Mouse (Mus musculus) erythroblast, embryonic 14.5 days (primary cell): Measurements from ENCODE around the gene Cc2d2b. TPM values are rescaled to one million over a fixed set of nuclear protein-coding genes. Genes with fewer than 3 reads are reported as not detected.

Experiments used
- H3K27me3 ChIP-seq: 2 replicates; pipeline ENCODE4 v1.6.1; 2012; ENCODE audit warnings: inconsistent platforms; ENCODE audit not compliant: control insufficient read depth
- H3K36me3 ChIP-seq: 2 replicates; pipeline ENCODE4 v1.6.1; 2012; ENCODE audit warnings: mild to moderate bottlenecking, inconsistent platforms; ENCODE audit not compliant: control insufficient read depth
- H3K4me1 ChIP-seq: 2 replicates; pipeline ENCODE4 v1.6.1; 2012; ENCODE audit warnings: inconsistent platforms; ENCODE audit not compliant: control insufficient read depth
- H3K4me3 ChIP-seq: replicated peaks from 2 replicates; pipeline ENCODE3; 2012; ENCODE audit warnings: moderate library complexity, mild to moderate bottlenecking, inconsistent platforms
- H3K9me3 ChIP-seq: 2 replicates; pipeline ENCODE4 v1.6.1; 2012; ENCODE audit warnings: low read length, inconsistent platforms, mixed read lengths; ENCODE audit not compliant: control insufficient read depth
- GATA1 ChIP-seq: IDR thresholded peaks from 2 replicates; pipeline ENCODE4 v1.6.1; 2012; ENCODE audit warnings: low read length, inconsistent platforms, mixed read lengths
- TAL1 ChIP-seq: IDR thresholded peaks from 3 replicates; pipeline ENCODE4 v1.6.1; 2012; ENCODE audit warnings: low read length, inconsistent platforms, mixed read lengths
- polyA plus RNA-seq: library from polyadenylated mRNA; stranded (reverse); fragments of >175 nt; gene quantifications from 2 replicates; pipeline ENCODE4 v1.2.3, GENCODE M21; 2012

Gene Cc2d2b
- polyA plus RNA-seq, 1 experiment: not detected

- Histone ChIP-seq H3K9me3 (no peaks in the 10 kb centered on the region), H3K36me3 (no peaks in the 10 kb centered on the region), H3K4me1 (no peaks in the 10 kb centered on the region), H3K27me3 (no peaks in the 10 kb centered on the region), H3K4me3 (no peak overlapping the region)
- TF ChIP-seq GATA1 (no peak), TAL1 (no peak)
Observed at GRCm38 (mm10) chr19:40723516-40723915, 25.0 kb upstream of the Cc2d2b start.

GRCm38 (mm10) chr19:40726148-40726547 is 22.4 kb upstream of the Cc2d2b start:
- Histone ChIP-seq H3K4me3 (no peak overlapping the region), H3K27me3 (no peaks in the 10 kb centered on the region), H3K36me3 (no peaks in the 10 kb centered on the region), H3K4me1 (no peaks in the 10 kb centered on the region), H3K9me3 (no peaks in the 10 kb centered on the region)
- TF ChIP-seq GATA1: no peak
- TF ChIP-seq TAL1: no peak

DNA sequence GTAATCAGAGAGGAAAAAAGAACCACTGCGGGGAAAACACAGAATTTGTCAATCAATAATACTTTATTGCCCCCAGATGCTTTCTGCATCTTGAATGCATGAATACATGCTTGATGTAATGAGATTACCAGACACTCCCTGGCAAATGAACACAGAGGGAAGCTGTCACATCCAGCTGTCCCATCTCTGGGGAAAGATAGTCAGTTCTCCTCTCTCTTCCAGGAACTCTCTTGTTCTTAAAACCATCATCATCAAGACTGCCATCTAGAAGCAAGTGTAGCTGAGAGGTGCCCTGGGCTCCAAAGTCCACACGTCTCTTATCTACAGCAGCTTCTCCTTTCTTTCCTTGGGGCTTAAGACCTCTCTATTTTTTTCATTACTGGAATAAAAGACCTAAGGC is 21.9 kb upstream of the Cc2d2b start:
- TF ChIP-seq GATA1: no peak
- no peak for TF ChIP-seq TAL1
- Histone ChIP-seq H3K4me3 (no peak overlapping the region), H3K9me3 (no peaks in the 10 kb centered on the region), H3K36me3 (no peaks in the 10 kb centered on the region), H3K4me1 (no peaks in the 10 kb centered on the region), H3K27me3 (no peaks in the 10 kb centered on the region)

DNA sequence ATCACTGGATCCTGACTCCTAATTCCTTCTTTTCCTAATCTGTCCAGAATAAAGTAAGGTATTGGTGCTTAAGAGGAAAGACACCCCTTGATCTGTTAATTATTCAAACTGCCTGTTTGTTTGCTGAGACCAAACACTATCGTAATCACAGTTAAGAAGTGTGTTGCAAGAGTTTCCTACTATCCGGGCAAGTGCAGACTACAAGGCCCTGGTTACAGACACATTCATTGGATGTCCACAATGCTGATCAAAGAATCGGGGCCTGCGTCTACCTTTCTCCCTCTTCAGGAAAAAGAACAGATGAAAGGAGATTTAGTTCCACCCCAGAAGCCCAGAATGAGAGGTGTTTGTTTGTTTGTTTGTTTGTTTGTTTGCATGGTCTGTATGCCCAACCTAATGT is 20.3 kb upstream of the Cc2d2b start:
- Histone ChIP-seq H3K36me3 (no peaks in the 10 kb centered on the region), H3K4me3 (no peak overlapping the region), H3K27me3 (no peaks in the 10 kb centered on the region), H3K4me1 (no peaks in the 10 kb centered on the region), H3K9me3 (no peaks in the 10 kb centered on the region)
- TF ChIP-seq GATA1 (no peak), TAL1 (no peak)

GRCm38 (mm10) chr19:40728732-40729420 is 19.7 kb upstream of the Cc2d2b start:
- no peaks in the 10 kb centered on the region for H3K27me3 ChIP-seq
- no peaks in the 10 kb centered on the region for H3K36me3 ChIP-seq
- no peak overlapping the region for H3K4me3 ChIP-seq
- H3K4me1 ChIP-seq: no peaks in the 10 kb centered on the region
- no peaks in the 10 kb centered on the region for H3K9me3 ChIP-seq
- TF ChIP-seq GATA1 (no peak), TAL1 (no peak)

DNA sequence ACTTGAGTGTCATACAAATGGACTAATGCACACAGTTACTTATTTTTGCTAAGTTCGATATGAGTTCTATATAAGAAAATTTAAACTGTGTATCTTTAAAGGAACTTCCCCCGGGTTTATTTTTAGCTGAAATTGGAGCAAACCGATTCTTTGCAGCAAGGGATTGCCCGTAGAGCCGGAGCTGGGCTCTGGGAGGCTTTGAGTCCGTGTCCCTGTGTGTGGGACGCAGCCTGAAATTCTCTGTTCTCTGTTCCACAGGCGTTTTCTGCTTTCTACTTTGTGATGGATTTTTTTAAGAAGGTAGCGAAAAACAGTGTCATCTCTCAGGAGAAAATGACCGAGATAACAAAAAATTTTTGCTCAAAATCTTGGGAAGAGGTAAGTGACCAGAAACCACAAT is 15.1 kb upstream of the Cc2d2b start:
- H3K4me3 ChIP-seq: no peak overlapping the region
- no peaks in the 10 kb centered on the region for H3K36me3 ChIP-seq
- H3K9me3 ChIP-seq: no peaks in the 10 kb centered on the region
- TF ChIP-seq GATA1 (no peak), TAL1 (no peak)
- H3K27me3 ChIP-seq: no peaks in the 10 kb centered on the region
- H3K4me1 ChIP-seq: no peaks in the 10 kb centered on the region

DNA sequence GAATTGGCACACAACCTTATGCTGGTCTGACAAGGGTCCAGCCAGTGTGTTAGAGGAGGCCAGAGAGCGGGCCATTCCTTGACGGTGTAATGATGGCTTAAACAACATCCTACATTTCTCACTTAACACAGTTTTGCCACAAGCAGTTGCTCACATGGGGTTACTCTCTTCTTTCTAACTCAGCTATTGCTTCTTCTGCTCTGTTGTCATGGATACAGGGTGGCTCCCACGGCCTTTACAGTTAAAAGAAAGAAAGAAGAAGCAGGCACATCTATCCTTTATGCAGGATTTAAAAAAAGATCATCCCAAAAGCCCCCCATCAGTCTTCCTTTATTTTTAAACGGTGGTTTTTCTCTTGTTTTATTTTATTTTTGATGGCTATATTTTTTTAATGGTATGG is 14.7 kb upstream of the Cc2d2b start:
- no peak overlapping the region for H3K4me3 ChIP-seq
- TF ChIP-seq GATA1 (no peak), TAL1 (no peak)
- H3K36me3 ChIP-seq: no peaks in the 10 kb centered on the region
- no peaks in the 10 kb centered on the region for H3K4me1 ChIP-seq
- H3K27me3 ChIP-seq: no peaks in the 10 kb centered on the region
- H3K9me3 ChIP-seq: no peaks in the 10 kb centered on the region

GRCm38 (mm10) chr19:40736680-40737512 is 11.7 kb upstream of the Cc2d2b start:
- H3K4me3 ChIP-seq: no peak overlapping the region
- no peak for TF ChIP-seq TAL1
- TF ChIP-seq GATA1: no peak
- H3K9me3 ChIP-seq: no peaks in the 10 kb centered on the region
- H3K27me3 ChIP-seq: no peaks in the 10 kb centered on the region
- no peaks in the 10 kb centered on the region for H3K36me3 ChIP-seq
- no peaks in the 10 kb centered on the region for H3K4me1 ChIP-seq

GRCm38 (mm10) chr19:40737613-40738012 is 10.9 kb upstream of the Cc2d2b start:
- no peaks in the 10 kb centered on the region for H3K4me1 ChIP-seq
- H3K36me3 ChIP-seq: no peaks in the 10 kb centered on the region
- H3K9me3 ChIP-seq: no peaks in the 10 kb centered on the region
- no peaks in the 10 kb centered on the region for H3K27me3 ChIP-seq
- no peak for TF ChIP-seq TAL1
- no peak for TF ChIP-seq GATA1
- H3K4me3 ChIP-seq: no peak overlapping the region
